Mouse (Mus musculus) CH12.LX (cell line): ENCODE results near the gene Camsap2. TPM values are rescaled to one million over a fixed set of nuclear protein-coding genes. Genes with fewer than 3 reads are reported as not detected.
A peak's percentile ranks its signal among the peaks of the same experiment; 100 is the strongest.

Source experiments
- DNase-seq: peaks from one replicate; pipeline ENCODE4 v3.0.0-alpha.2; 2013; ENCODE audit errors: extremely low read depth
- H3K27ac ChIP-seq: 2 replicates; pipeline ENCODE4 v1.5.1; 2012; ENCODE audit warnings: low read depth, mild to moderate bottlenecking, control low read depth, moderate library complexity; ENCODE audit not compliant: insufficient read depth
- H3K27me3 ChIP-seq: replicated peaks from 2 replicates; pipeline ENCODE3; 2012; ENCODE audit warnings: inconsistent platforms
- H3K36me3 ChIP-seq, 2 experiments: replicated peaks in 1 of 2; 2 replicates each; pipeline versions ENCODE3 to v1.6.1; 2012; ENCODE audit warnings: inconsistent platforms in 1 of 2, low read length in 1 of 2, mild to moderate bottlenecking in 1 of 2, mixed read lengths in 1 of 2, moderate library complexity in 1 of 2; ENCODE audit not compliant: control insufficient read depth in 1 of 2, insufficient read depth in 1 of 2
- H3K4me1 ChIP-seq, 2 experiments: 2 replicates each; pipeline ENCODE4 v1.6.1; 2012; ENCODE audit warnings: inconsistent platforms in 1 of 2, moderate library complexity in 1 of 2; ENCODE audit not compliant: insufficient read depth in 2 of 2, control insufficient read depth in 1 of 2
- H3K4me2 ChIP-seq: 2 replicates; pipeline ENCODE4 v1.6.1; 2012; ENCODE audit warnings: low read depth, mild to moderate bottlenecking, control low read depth; ENCODE audit not compliant: poor library complexity, insufficient read depth, severe bottlenecking
- H3K4me3 ChIP-seq, 3 experiments: fragments of 150-350 bp in 1 of 3; sonication (generic) in 1 of 3; replicated peaks in 1 of 3; 2 replicates each; pipeline versions ENCODE3 to v1.5.1; 2011 to 2012; ENCODE audit warnings: low read depth in 2 of 3, low read length in 2 of 3, mild to moderate bottlenecking in 2 of 3, moderate library complexity in 2 of 3, control low read depth in 1 of 3, improper control_type of control experiment in 1 of 3, inconsistent platforms in 1 of 3, mixed read lengths in 1 of 3; ENCODE audit not compliant: poor library complexity in 1 of 3
- H3K79me2 ChIP-seq: replicated peaks from 2 replicates; pipeline ENCODE4 v1.6.1; 2012; ENCODE audit warnings: mild to moderate bottlenecking, moderate library complexity; ENCODE audit not compliant: control insufficient read depth, poor library complexity, insufficient read depth, severe bottlenecking; ENCODE audit errors: extremely low read depth
- H3K9ac ChIP-seq: 2 replicates; pipeline ENCODE4 v1.6.1; 2012; ENCODE audit warnings: low read depth, mild to moderate bottlenecking, control low read depth, moderate library complexity; ENCODE audit not compliant: insufficient read depth
- H3K9me3 ChIP-seq: replicated peaks from 2 replicates; pipeline ENCODE3; 2012; ENCODE audit warnings: low read length, inconsistent platforms, mixed read lengths
- CHD1 ChIP-seq: IDR thresholded peaks from 2 replicates; pipeline ENCODE4 v1.6.1; 2012; ENCODE audit warnings: low read depth, low read length, improper control_type of control experiment, inconsistent platforms
- CTCF ChIP-seq, 2 experiments: IDR thresholded peaks in 1 of 2; conservative IDR thresholded peaks in 1 of 2; 2 replicates each; pipeline ENCODE4 v1.5.1; 2011 to 2012; ENCODE audit warnings: low read depth in 2 of 2, low read length in 2 of 2, improper control_type of control experiment in 1 of 2, inconsistent platforms in 1 of 2, mild to moderate bottlenecking in 1 of 2, moderate library complexity in 1 of 2
- EP300 ChIP-seq: IDR thresholded peaks from 2 replicates; pipeline ENCODE4 v1.6.1; 2011; ENCODE audit warnings: low read length, improper control_type of control experiment
- JUND ChIP-seq: conservative IDR thresholded peaks from 2 replicates; pipeline ENCODE4 v1.6.1; 2011; ENCODE audit warnings: low read depth, low read length, improper control_type of control experiment
- MXI1 ChIP-seq: IDR thresholded peaks from 2 replicates; pipeline ENCODE4 v1.6.1; 2011; ENCODE audit warnings: mild to moderate bottlenecking, low read depth, low read length, improper control_type of control experiment
- MYC ChIP-seq: IDR thresholded peaks from 2 replicates; pipeline ENCODE4 v1.6.1; 2011; ENCODE audit warnings: low read depth, mild to moderate bottlenecking, improper control_type of control experiment, low read length
- NELFE ChIP-seq: IDR thresholded peaks from 2 replicates; pipeline ENCODE4 v1.6.1; 2011; ENCODE audit warnings: low read depth, low read length, improper control_type of control experiment
- NRF1 ChIP-seq: IDR thresholded peaks from 2 replicates; pipeline ENCODE4 v1.6.1; 2014; ENCODE audit warnings: low read depth, mild to moderate bottlenecking, inconsistent platforms, low read length, improper control_type of control experiment, moderate library complexity
- PAX5 ChIP-seq: IDR thresholded peaks from 2 replicates; pipeline ENCODE4 v1.6.1; 2012; ENCODE audit warnings: low read length, inconsistent platforms, mixed read lengths
- POLR2A ChIP-seq: IDR thresholded peaks from 2 replicates; pipeline ENCODE4 v1.6.1; 2011; ENCODE audit warnings: low read depth, mild to moderate bottlenecking, improper control_type of control experiment, low read length
- RAD21 ChIP-seq: IDR thresholded peaks from 2 replicates; pipeline ENCODE4 v1.6.1; 2011; ENCODE audit warnings: low read depth, mild to moderate bottlenecking, low read length, improper control_type of control experiment, moderate library complexity
- SMC3 ChIP-seq: IDR thresholded peaks from 2 replicates; pipeline ENCODE4 v1.6.1; 2011; ENCODE audit warnings: low read depth, low read length, improper control_type of control experiment
- TBP ChIP-seq: conservative IDR thresholded peaks from 2 replicates; pipeline ENCODE4 v1.6.1; 2011; ENCODE audit warnings: low read depth, low read length, improper control_type of control experiment
- TCF12 ChIP-seq: IDR thresholded peaks from 2 replicates; pipeline ENCODE4 v1.6.1; 2014; ENCODE audit warnings: low read depth, mild to moderate bottlenecking, inconsistent platforms, low read length, improper control_type of control experiment
- UBTF ChIP-seq: IDR thresholded peaks from 2 replicates; pipeline ENCODE4 v1.6.1; 2012; ENCODE audit warnings: low read depth, mild to moderate bottlenecking, inconsistent platforms, low read length, improper control_type of control experiment, moderate library complexity
- USF1 ChIP-seq: IDR thresholded peaks from 2 replicates; pipeline ENCODE4 v1.6.1; 2014; ENCODE audit warnings: low read depth, mild to moderate bottlenecking, inconsistent platforms, low read length, improper control_type of control experiment
- USF2 ChIP-seq: conservative IDR thresholded peaks from 2 replicates; pipeline ENCODE4 v1.6.1; 2011; ENCODE audit warnings: low read depth, low read length, improper control_type of control experiment
- ZNF384 ChIP-seq: IDR thresholded peaks from 2 replicates; pipeline ENCODE4 v1.6.1; 2012; ENCODE audit warnings: low read depth, low read length, improper control_type of control experiment, inconsistent platforms
- dilution Hi-C: fragments of 300-500 bp; cut with MboI; formaldehyde crosslinking; loops from 2 replicates; pipeline ENCODE4 v1.14.3; 2020; ENCODE audit warnings: low sequenced_read_pairs; ENCODE audit not compliant: extremely low pct_unique_long_range_greater_than_20kb, extremely low pct_ligation_motif_present
- in situ Hi-C: fragments of 300-500 bp; cut with MboI; formaldehyde crosslinking; loops from 3 replicates; pipeline ENCODE4 v1.14.3; 2019; ENCODE audit warnings: low sequenced_read_pairs, low pct_ligation_motif_present, low pct_unique_long_range_greater_than_20kb, mixed read lengths
- polyA plus RNA-seq: library from polyadenylated mRNA; unstranded; fragments of >175 nt; gene quantifications from 2 replicates; pipeline ENCODE4 v1.2.1, GENCODE M21; 2012; ENCODE audit warnings: low read depth; ENCODE audit not compliant: insufficient read length
- total RNA-seq, 2 experiments: library from RNA; depleted of rRNA; stranded (reverse); fragments of 300-350 nt in 1 of 2; fragments of >200 nt in 1 of 2; gene quantifications; 2 replicates each; pipeline ENCODE4 v1.2.3; 2012 to 2014

Gene Camsap2
- total and polyA plus RNA-seq, 3 experiments, result 5.6 to 11.3 (median 9.5) TPM

DNA sequence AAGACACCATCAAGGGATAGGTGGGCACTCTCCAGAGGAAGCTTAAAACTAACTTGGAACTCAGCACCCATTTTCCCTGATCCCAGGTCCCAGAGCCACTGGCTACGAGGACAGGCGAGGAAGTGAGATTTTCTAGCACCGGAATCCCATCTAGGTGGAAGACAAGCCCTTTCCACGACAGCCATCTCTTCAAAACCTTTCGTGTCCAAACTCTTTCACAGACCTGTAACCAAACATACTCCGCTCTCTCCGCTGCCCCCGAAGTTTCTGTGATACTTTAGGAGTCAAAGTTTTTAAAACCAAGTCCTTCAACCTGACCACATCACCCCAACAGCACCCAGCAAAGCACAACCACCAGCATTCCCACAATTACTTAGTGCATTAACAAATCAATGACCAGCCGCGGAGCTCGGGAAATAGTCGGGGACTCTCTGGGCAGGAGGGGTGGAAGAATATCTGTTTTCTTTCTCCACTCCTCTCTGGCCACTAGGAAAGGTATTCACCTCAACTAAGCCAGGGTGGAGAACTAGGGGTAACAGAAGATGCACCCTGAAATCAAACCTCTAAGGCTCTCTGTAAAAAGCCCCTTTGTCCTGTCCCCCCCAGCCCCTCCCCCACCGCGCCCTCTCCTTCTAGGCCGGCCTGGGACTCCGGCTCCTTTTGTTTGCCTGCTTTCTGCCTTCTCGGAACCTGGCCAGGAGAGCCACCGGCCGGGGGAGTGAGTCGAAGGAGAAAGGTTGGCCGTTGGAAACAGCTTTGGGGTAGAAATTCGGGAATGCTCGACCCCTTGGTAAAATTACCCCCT, 112.7 kb downstream of the Camsap2 start:
- dilution Hi-C loops, result no loop called here
- no peak for DNase-seq
- no peaks in the 10 kb centered on the region for H3K9me3 ChIP-seq
- TF ChIP-seq USF2 (no peak), POLR2A (no peak), UBTF (no peak), ZNF384 (no peak), SMC3 (no peak), RAD21 (no peak), MXI1 (no peak), MYC (no peak), NRF1 (no peak), USF1 (no peak), TCF12 (no peak), JUND (no peak), PAX5 (no peak), CHD1 (no peak), NELFE (no peak), TBP (no peak), EP300 (no peak), CTCF (conservative IDR thresholded peaks at IDR 0.05 in 1 of 2, IDR thresholded peaks at IDR 0.05 in 1 of 2; ENCODE audit: low read depth in 2 of 2, low read length in 2 of 2) (no peak)
- no peak overlapping the region for H3K27ac ChIP-seq
- peak overlapping the region; percentile 80 for H3K4me2 ChIP-seq
- H3K9ac ChIP-seq, result no peak overlapping the region
- peaks cover 22% of the 10 kb centered on the region for H3K27me3 ChIP-seq
- no peaks in the 10 kb centered on the region for H3K79me2 ChIP-seq
- H3K4me1 ChIP-seq, result peaks cover 6 to 18% of the 10 kb centered on the region in 2 experiments; a peak in 2 of 4 replicates
- no peaks in the 10 kb centered on the region for H3K36me3 ChIP-seq
- H3K4me3 ChIP-seq, result no peak overlapping the region
- in situ Hi-C loops, result no loop called here

- DNase-seq, result no peak
- no peaks in the 10 kb centered on the region for H3K9me3 ChIP-seq
- peak; percentile 51 for TF ChIP-seq ZNF384
- TF ChIP-seq EP300, result no peak
- H3K4me3 ChIP-seq, result no peak overlapping the region
- in situ Hi-C loops (no loop called here), dilution Hi-C loops (no loop called here)
- no peak overlapping the region for H3K27ac ChIP-seq
- no peak overlapping the region for H3K9ac ChIP-seq
- H3K36me3 ChIP-seq, result no peaks in the 10 kb centered on the region
- H3K4me2 ChIP-seq, result no peak overlapping the region
- no peaks in the 10 kb centered on the region for H3K79me2 ChIP-seq
- H3K4me1 ChIP-seq, result peaks cover 6 to 18% of the 10 kb centered on the region in 2 experiments; a peak in 2 of 4 replicates
- peaks cover 22% of the 10 kb centered on the region for H3K27me3 ChIP-seq
Observed at GRCm38 (mm10) chr1:136232285-136232926, 113.5 kb downstream of the Camsap2 start.
